Mouse (Mus musculus): ENCODE measurements around the gene Tmem59l. TPM values are rescaled to one million over a fixed set of nuclear protein-coding genes. Genes with fewer than 3 reads are reported as not detected.

Tmem59l gene
- polyA plus RNA-seq, 1 experiment from 2014 or later: 6.0 TPM

GRCm38 (mm10) chr8:70505698-70506327 lies 18.7 kb upstream of the Tmem59l start:
- peak; percentile 12; the same call in 1 of the 2 replicates for ATAC-seq (replicated peaks; ENCODE audit: low FRiP score)

GRCm38 (mm10) chr8:70504851-70505250 lies 17.7 kb upstream of the Tmem59l start:
- H3K9me3 ChIP-seq (replicated peaks): no peaks in the 10 kb centered on the region
- no peak overlapping the region for H3K9ac ChIP-seq
- ATAC-seq (replicated peaks; ENCODE audit: low FRiP score): no peak
- H3K4me2 ChIP-seq: peak overlapping the region; percentile 90; the same call in 1 of the 2 replicates
- H3K4me3 ChIP-seq (replicated peaks): no peak overlapping the region
- peaks cover 43% of the 10 kb centered on the region for H3K27me3 ChIP-seq
- peaks cover 83% of the 10 kb centered on the region for H3K4me1 ChIP-seq
- no peak overlapping the region for H3K27ac ChIP-seq
- WGBS: 71% methylated on average over 3 of the region's 3 CpGs
- peaks cover 24% of the 10 kb centered on the region for H3K36me3 ChIP-seq

More at GRCm38 (mm10) chr8:70505698-70506327, 18.7 kb upstream of the Tmem59l start:
- Histone ChIP-seq H3K4me2 (peak overlapping the region; percentile 90), H3K27me3 (peaks cover 34% of the 10 kb centered on the region), H3K27ac (peak overlapping the region; percentile 97), H3K9me3 (replicated peaks) (no peaks in the 10 kb centered on the region), H3K4me1 (peaks cover 77% of the 10 kb centered on the region), H3K36me3 (peaks cover 24% of the 10 kb centered on the region), H3K4me3 (replicated peaks) (peak overlapping the region; percentile 72), H3K9ac (peak overlapping the region; percentile 82)
- 34% methylated on average over 32 of the region's 32 CpGs for WGBS

GRCm38 (mm10) chr8:70504291-70504716 lies 17.1 kb upstream of the Tmem59l start:
- WGBS: 41% methylated on average over 16 of the region's 16 CpGs
- no peaks in the 10 kb centered on the region for H3K9me3 ChIP-seq (replicated peaks)
- no peak overlapping the region for H3K4me3 ChIP-seq (replicated peaks)
- H3K36me3 ChIP-seq: peaks cover 24% of the 10 kb centered on the region
- no peak overlapping the region for H3K9ac ChIP-seq
- peak overlapping the region; percentile 90; the same call in 1 of the 2 replicates for H3K4me2 ChIP-seq
- H3K27ac ChIP-seq: no peak overlapping the region
- peaks cover 49% of the 10 kb centered on the region for H3K27me3 ChIP-seq
- peaks cover 83% of the 10 kb centered on the region for H3K4me1 ChIP-seq
- no peak for ATAC-seq (replicated peaks; ENCODE audit: low FRiP score)

GRCm38 (mm10) chr8:70503062-70503750 lies 16.0 kb upstream of the Tmem59l start:
- H3K4me3 ChIP-seq (replicated peaks): peak overlapping the region; percentile 5; the same call in 1 of the 2 replicates

GRCm38 (mm10) chr8:70502540-70502939 lies 15.4 kb upstream of the Tmem59l start:
- no peaks in the 10 kb centered on the region for H3K9me3 ChIP-seq (replicated peaks)
- H3K27me3 ChIP-seq: peaks cover 66% of the 10 kb centered on the region
- ATAC-seq (replicated peaks; ENCODE audit: low FRiP score): no peak
- WGBS: 29% methylated on average over 12 of the region's 12 CpGs
- H3K9ac ChIP-seq: no peak overlapping the region
- H3K36me3 ChIP-seq: peaks cover 9% of the 10 kb centered on the region
- peaks cover 69% of the 10 kb centered on the region for H3K4me1 ChIP-seq
- H3K27ac ChIP-seq: no peak overlapping the region
- peak overlapping the region; percentile 29; the same call in 1 of the 2 replicates for H3K4me2 ChIP-seq
- H3K4me3 ChIP-seq (replicated peaks): no peak overlapping the region

More at GRCm38 (mm10) chr8:70503062-70503750, 16.0 kb upstream of the Tmem59l start:
- Histone ChIP-seq H3K9me3 (replicated peaks) (no peaks in the 10 kb centered on the region), H3K4me1 (peaks cover 73% of the 10 kb centered on the region), H3K9ac (peak overlapping the region; percentile 15; the same call in 1 of the 2 replicates), H3K27me3 (peaks cover 60% of the 10 kb centered on the region), H3K27ac (no peak overlapping the region), H3K36me3 (peaks cover 14% of the 10 kb centered on the region), H3K4me2 (peak overlapping the region; percentile 20)
- 14% methylated on average over 46 of the region's 46 CpGs for WGBS
- ATAC-seq (replicated peaks; ENCODE audit: low FRiP score): peak; percentile 5; the same call in 1 of the 2 replicates

- H3K4me2 ChIP-seq: peak overlapping the region; percentile 29; the same call in 1 of the 2 replicates
- peaks cover 72% of the 10 kb centered on the region for H3K27me3 ChIP-seq
- WGBS: 10% methylated on average over 23 of the region's 23 CpGs
- no peak overlapping the region for H3K4me3 ChIP-seq (replicated peaks)
- H3K27ac ChIP-seq: no peak overlapping the region
- no peak overlapping the region for H3K9ac ChIP-seq
- ATAC-seq (replicated peaks; ENCODE audit: low FRiP score): no peak
- peaks cover 3% of the 10 kb centered on the region for H3K36me3 ChIP-seq
- peaks cover 63% of the 10 kb centered on the region for H3K4me1 ChIP-seq
- no peaks in the 10 kb centered on the region for H3K9me3 ChIP-seq (replicated peaks)
Measured at GRCm38 (mm10) chr8:70501820-70502529, 14.8 kb upstream of the Tmem59l start.

GRCm38 (mm10) chr8:70500386-70501301 lies 13.5 kb upstream of the Tmem59l start:
- Histone ChIP-seq H3K4me1 (peaks cover 58% of the 10 kb centered on the region), H3K4me3 (replicated peaks) (peak overlapping the region; percentile 25), H3K9ac (no peak overlapping the region), H3K4me2 (peak overlapping the region; percentile 50), H3K36me3 (no peaks in the 10 kb centered on the region), H3K9me3 (replicated peaks) (no peaks in the 10 kb centered on the region), H3K27ac (no peak overlapping the region), H3K27me3 (peaks cover 85% of the 10 kb centered on the region)
- ATAC-seq (replicated peaks; ENCODE audit: low FRiP score): no peak
- 9% methylated on average over 38 of the region's 39 CpGs for WGBS

- no peaks in the 10 kb centered on the region for H3K36me3 ChIP-seq
- no peak overlapping the region for H3K27ac ChIP-seq
- H3K9ac ChIP-seq: no peak overlapping the region
- no peak for ATAC-seq (replicated peaks; ENCODE audit: low FRiP score)
- H3K27me3 ChIP-seq: peaks cover 100% of the 10 kb centered on the region
- peaks cover 60% of the 10 kb centered on the region for H3K4me1 ChIP-seq
- peak overlapping the region; percentile 47 for H3K4me3 ChIP-seq (replicated peaks)
- WGBS: 8% methylated on average over 12 of the region's 12 CpGs
- peak overlapping the region; percentile 42 for H3K4me2 ChIP-seq
- H3K9me3 ChIP-seq (replicated peaks): no peaks in the 10 kb centered on the region
Measured at GRCm38 (mm10) chr8:70495771-70496062, 8.6 kb upstream of the Tmem59l start.

GRCm38 (mm10) chr8:70495001-70495770 lies 8.0 kb upstream of the Tmem59l start:
- no peak overlapping the region; the same call in 1 of the 2 replicates for H3K9ac ChIP-seq
- H3K4me2 ChIP-seq: peak overlapping the region; percentile 82
- peaks cover 100% of the 10 kb centered on the region for H3K27me3 ChIP-seq
- H3K4me1 ChIP-seq: peaks cover 62% of the 10 kb centered on the region
- WGBS: 2% methylated on average over 21 of the region's 21 CpGs
- no peaks in the 10 kb centered on the region for H3K9me3 ChIP-seq (replicated peaks)
- no peaks in the 10 kb centered on the region for H3K36me3 ChIP-seq
- ATAC-seq (replicated peaks; ENCODE audit: low FRiP score): no peak
- H3K27ac ChIP-seq: no peak overlapping the region
- peak overlapping the region; percentile 47 for H3K4me3 ChIP-seq (replicated peaks)

- no peak for ATAC-seq (replicated peaks; ENCODE audit: low FRiP score)
Measured at GRCm38 (mm10) chr8:70494416-70494945, 7.3 kb upstream of the Tmem59l start.

More at GRCm38 (mm10) chr8:70494416-70494945, 7.3 kb upstream of the Tmem59l start:
- WGBS: 2% methylated on average over 27 of the region's 28 CpGs
- no peaks in the 10 kb centered on the region for H3K36me3 ChIP-seq
- peak overlapping the region; percentile 82 for H3K4me2 ChIP-seq
- H3K9me3 ChIP-seq (replicated peaks): no peaks in the 10 kb centered on the region
- peak overlapping the region; percentile 47 for H3K4me3 ChIP-seq (replicated peaks)
- H3K27me3 ChIP-seq: peaks cover 100% of the 10 kb centered on the region
- H3K9ac ChIP-seq: no peak overlapping the region
- H3K27ac ChIP-seq: no peak overlapping the region
- H3K4me1 ChIP-seq: peaks cover 64% of the 10 kb centered on the region

Measured in kidney, embryonic 15.5 days (tissue).